In genomic region chr9:119342728-119343127, GRCm38 (mm10) we compare ENCODE assay signal across 12 mouse cellular contexts. TPM values are rescaled to one million over a fixed set of nuclear protein-coding genes. Genes with fewer than 3 reads are reported as not detected.
A peak's percentile ranks its signal among the peaks of the same experiment; 100 is the strongest.
DNase-seq lines count a peak whose midpoint lies in the region; ATAC-seq and TF ChIP-seq lines count a peak whose summit lies in the region.
"Had no signal": no experiment of that assay in that cellular context is flagged by ENCODE, and none has a peak within 500 bp of the region (broad histone marks: within the 10 kb centered on the region; RNA-seq: fewer than 3 reads in every experiment).

No protein-coding gene starts in this region.

- TF ChIP-seq CTCF in hindbrain, postnatal 0 days (IDR thresholded peaks at IDR 0.05; ENCODE audit: low read depth) = no peak

- H3K9me3 ChIP-seq in hindbrain, embryonic 15.5 days = no peaks in the 10 kb centered on the region
- no peaks in the 10 kb centered on the region for H3K9me3 ChIP-seq in hindbrain, postnatal 0 days (ENCODE audit: low read length)
- no peaks in the 10 kb centered on the region for H3K9me3 ChIP-seq in embryonic facial prominence, embryonic 10.5 days
- H3K9me3 ChIP-seq in midbrain, embryonic 14.5 days (ENCODE audit: control insufficient read depth, low read length) = no peaks in the 10 kb centered on the region
- H3K9me3 ChIP-seq: megakaryocyte, embryonic 14.5 days had no signal

- no peak overlapping the region for H3K27ac ChIP-seq in hindbrain, embryonic 15.5 days (replicated peaks)
- H3K27ac ChIP-seq in hindbrain, postnatal 0 days = no peak overlapping the region
- no peak overlapping the region for H3K27ac ChIP-seq in embryonic facial prominence, embryonic 10.5 days (replicated peaks)
- H3K27ac ChIP-seq in midbrain, embryonic 14.5 days (replicated peaks; ENCODE audit: low read depth, low read length) = no peak overlapping the region

- H3K36me3 ChIP-seq in hindbrain, embryonic 15.5 days = peaks cover 37% of the 10 kb centered on the region
- peaks cover 19% of the 10 kb centered on the region; the same call in 1 of the 2 replicates for H3K36me3 ChIP-seq in hindbrain, postnatal 0 days (ENCODE audit: insufficient read depth, low read length)
- peaks cover 52% of the 10 kb centered on the region for H3K36me3 ChIP-seq in embryonic facial prominence, embryonic 10.5 days (replicated peaks)
- H3K36me3 ChIP-seq in midbrain, embryonic 14.5 days (ENCODE audit: control insufficient read depth, insufficient read depth, low read length) = peaks cover 42% of the 10 kb centered on the region

- H3K9ac ChIP-seq in hindbrain, embryonic 15.5 days = no peak overlapping the region; the same call in 1 of the 2 replicates
- H3K9ac ChIP-seq in hindbrain, postnatal 0 days (replicated peaks; ENCODE audit: low read length) = no peak overlapping the region
- no peak overlapping the region for H3K9ac ChIP-seq in midbrain, embryonic 14.5 days (replicated peaks; ENCODE audit: low read length)

- H3K4me3 ChIP-seq in hindbrain, embryonic 15.5 days = peak overlapping the region; percentile 93; the same call in 1 of the 2 replicates
- no peak overlapping the region for H3K4me3 ChIP-seq in hindbrain, postnatal 0 days (ENCODE audit: low read length)
- peak overlapping the region; percentile 86; the same call in 1 of the 2 replicates for H3K4me3 ChIP-seq in embryonic facial prominence, embryonic 10.5 days
- no peak overlapping the region for H3K4me3 ChIP-seq in midbrain, embryonic 14.5 days (replicated peaks; ENCODE audit: low read depth, low read length)

- WGBS in hindbrain, embryonic 15.5 days = 92% methylated on average over 7 of the region's 7 CpGs
- WGBS in hindbrain, postnatal 0 days = 88% methylated on average over 7 of the region's 7 CpGs
- WGBS in embryonic facial prominence, embryonic 10.5 days = 87% methylated on average over 7 of the region's 7 CpGs
- 88% methylated on average over 7 of the region's 7 CpGs for WGBS in midbrain, embryonic 14.5 days

- H3K4me2 ChIP-seq in hindbrain, embryonic 15.5 days = peak overlapping the region; percentile 83; the same call in 1 of the 2 replicates
- H3K4me2 ChIP-seq in hindbrain, postnatal 0 days (ENCODE audit: low read depth, low read length) = no peak overlapping the region
- peak overlapping the region; percentile 79 for H3K4me2 ChIP-seq in midbrain, embryonic 14.5 days (ENCODE audit: low read length)

- H3K27me3 ChIP-seq in hindbrain, embryonic 15.5 days = 0 out of 2 replicates have a peak, but pooled peaks cover 4% of the 10 kb centered on the region
- H3K27me3 ChIP-seq in hindbrain, postnatal 0 days (ENCODE audit: insufficient read depth, low read length) = no peaks in the 10 kb centered on the region
- H3K27me3 ChIP-seq in embryonic facial prominence, embryonic 10.5 days (replicated peaks; ENCODE audit: low read depth, poor library complexity, severe bottlenecking) = peaks cover 18% of the 10 kb centered on the region
- peaks cover 5% of the 10 kb centered on the region for H3K27me3 ChIP-seq in midbrain, embryonic 14.5 days (ENCODE audit: control insufficient read depth, insufficient read depth, low read length)
- H3K27me3 ChIP-seq: megakaryocyte, embryonic 14.5 days had no signal

- H3K4me1 ChIP-seq in hindbrain, embryonic 15.5 days (replicated peaks) = peaks cover 33% of the 10 kb centered on the region
- peaks cover 13% of the 10 kb centered on the region for H3K4me1 ChIP-seq in hindbrain, postnatal 0 days (ENCODE audit: insufficient read depth, low read length)
- peaks cover 33% of the 10 kb centered on the region for H3K4me1 ChIP-seq in embryonic facial prominence, embryonic 10.5 days
- peaks cover 24% of the 10 kb centered on the region for H3K4me1 ChIP-seq in midbrain, embryonic 14.5 days (ENCODE audit: control insufficient read depth, insufficient read depth, low read length)

- DNase-seq in hindbrain, postnatal 0 days (ENCODE audit: low spot score) = no peak
- no peak for DNase-seq in embryonic facial prominence, embryonic 10.5 days (ENCODE audit: low spot score)
- peak; percentile 36 to 60 for DNase-seq in kidney, postnatal 25 days
- DNase-seq in midbrain, embryonic 14.5 days = no peak
- DNase-seq in frontal cortex, adult 2 months (ENCODE audit: extremely low spot score in 1 of 2, low spot score in 1 of 2) = no peak
- no peak for DNase-seq in frontal cortex, postnatal 36 days (ENCODE audit: low spot score in 2 of 2)
- DNase-seq in embryo, embryonic 9.5 days (ENCODE audit: extremely low spot score) = no peak
- DNase-seq: cerebellum, adult 11-12 months; heart, postnatal 14 days had no signal

- ATAC-seq in hindbrain, embryonic 15.5 days (ENCODE audit: low FRiP score, low read depth) = no peak
- no peak for ATAC-seq in hindbrain, postnatal 0 days
- no peak for ATAC-seq in midbrain, embryonic 14.5 days (ENCODE audit: low FRiP score, low TSS enrichment)

RNA-seq across cellular contexts. Expression of gene Myd88, which starts 1.5 kb away (rescaled TPM):
- 6.6 and 6.8 TPM in 2 replicates for polyA plus RNA-seq in hindbrain, embryonic 15.5 days (2015; fragmentation: Nextera tagmentation; extraction: Ambion mirVana)
- total RNA-seq in hindbrain, postnatal 0 days (2014; rRNA removed) = 3.8 and 3.9 TPM in 2 replicates
- 5.2 and 6.1 TPM in 2 replicates for polyA plus RNA-seq in hindbrain, postnatal 0 days (2015; fragmentation: Nextera tagmentation; extraction: Ambion mirVana)
- polyA plus RNA-seq in embryonic facial prominence, embryonic 10.5 days (2016; fragmentation: Nextera tagmentation; extraction: Ambion mirVana) = 8.3 and 9.9 TPM in 2 replicates
- 3.4 and 5.6 TPM in 2 replicates for polyA plus RNA-seq in midbrain, embryonic 14.5 days (2014; fragmentation: Nextera tagmentation; extraction: Ambion mirVana)
- polyA plus RNA-seq in frontal cortex, adult 2 months (2012; rRNA removed) = 5.2 and 5.5 TPM in 2 replicates

RNA-seq across cellular contexts. Expression of gene Acaa1a, which starts 3.3 kb away (rescaled TPM):
- 111 and 125 TPM in 2 replicates for polyA plus RNA-seq in hindbrain, embryonic 15.5 days (2015; fragmentation: Nextera tagmentation; extraction: Ambion mirVana)
- 158 and 180 TPM in 2 replicates for total RNA-seq in hindbrain, postnatal 0 days (2014; rRNA removed)
- 91.1 and 91.5 TPM in 2 replicates for polyA plus RNA-seq in hindbrain, postnatal 0 days (2015; fragmentation: Nextera tagmentation; extraction: Ambion mirVana)
- 75.2 and 76.8 TPM in 2 replicates for polyA plus RNA-seq in embryonic facial prominence, embryonic 10.5 days (2016; fragmentation: Nextera tagmentation; extraction: Ambion mirVana)
- polyA plus RNA-seq in midbrain, embryonic 14.5 days (2014; fragmentation: Nextera tagmentation; extraction: Ambion mirVana) = 85.4 and 92.0 TPM in 2 replicates
- polyA plus RNA-seq in frontal cortex, adult 2 months (2012; rRNA removed) = 132 and 141 TPM in 2 replicates

RNA-seq across cellular contexts. Expression of gene Xylb, which starts 14.5 kb away (rescaled TPM):
- polyA plus RNA-seq in hindbrain, embryonic 15.5 days (2015; fragmentation: Nextera tagmentation; extraction: Ambion mirVana) = 2.9 and 3.8 TPM in 2 replicates
- total RNA-seq in hindbrain, postnatal 0 days (2014; rRNA removed) = 2.8 and 4.5 TPM in 2 replicates
- 3.2 and 3.3 TPM in 2 replicates for polyA plus RNA-seq in hindbrain, postnatal 0 days (2015; fragmentation: Nextera tagmentation; extraction: Ambion mirVana)
- polyA plus RNA-seq in embryonic facial prominence, embryonic 10.5 days (2016; fragmentation: Nextera tagmentation; extraction: Ambion mirVana) = 9.3 and 9.8 TPM in 2 replicates
- 1.5 and 2.4 TPM in 2 replicates for polyA plus RNA-seq in midbrain, embryonic 14.5 days (2014; fragmentation: Nextera tagmentation; extraction: Ambion mirVana)
- 6.8 and 7.3 TPM in 2 replicates for polyA plus RNA-seq in frontal cortex, adult 2 months (2012; rRNA removed)

RNA-seq across cellular contexts. Expression of gene Oxsr1, which starts 20.5 kb away (rescaled TPM):
- 13.8 TPM in 2 replicates for polyA plus RNA-seq in hindbrain, embryonic 15.5 days (2015; fragmentation: Nextera tagmentation; extraction: Ambion mirVana)
- total RNA-seq in hindbrain, postnatal 0 days (2014; rRNA removed) = 39.6 and 41.0 TPM in 2 replicates
- 9.6 and 10.9 TPM in 2 replicates for polyA plus RNA-seq in hindbrain, postnatal 0 days (2015; fragmentation: Nextera tagmentation; extraction: Ambion mirVana)
- polyA plus RNA-seq in embryonic facial prominence, embryonic 10.5 days (2016; fragmentation: Nextera tagmentation; extraction: Ambion mirVana) = 12.1 and 12.3 TPM in 2 replicates
- 13.0 and 18.2 TPM in 2 replicates for polyA plus RNA-seq in midbrain, embryonic 14.5 days (2014; fragmentation: Nextera tagmentation; extraction: Ambion mirVana)
- 46.6 and 51.5 TPM in 2 replicates for polyA plus RNA-seq in frontal cortex, adult 2 months (2012; rRNA removed)

RNA-seq across cellular contexts. Expression of gene Slc22a14, which starts 22.6 kb away (rescaled TPM):
- polyA plus RNA-seq in hindbrain, embryonic 15.5 days (2015; fragmentation: Nextera tagmentation; extraction: Ambion mirVana) = 0.07 TPM in 1 of 2 replicates, not detected in the other
- not detected in 2 replicates for total RNA-seq in hindbrain, postnatal 0 days (2014; rRNA removed)
- polyA plus RNA-seq in hindbrain, postnatal 0 days (2015; fragmentation: Nextera tagmentation; extraction: Ambion mirVana) = 0.14 TPM in 1 of 2 replicates, not detected in the other
- polyA plus RNA-seq in embryonic facial prominence, embryonic 10.5 days (2016; fragmentation: Nextera tagmentation; extraction: Ambion mirVana) = not detected in 2 replicates
- polyA plus RNA-seq in midbrain, embryonic 14.5 days (2014; fragmentation: Nextera tagmentation; extraction: Ambion mirVana) = not detected in 2 replicates
- not detected in 2 replicates for polyA plus RNA-seq in frontal cortex, adult 2 months (2012; rRNA removed)
- total RNA-seq: layer of hippocampus, postnatal 10 days had no signal

Comparison
In these comparisons a context has a peak if more than half of its experiments do, and no peak if none do; other contexts are left out.
1. H3K4me3 ChIP-seq: peak in hindbrain, embryonic 15.5 days (single experiment) and embryonic facial prominence, embryonic 10.5 days (single experiment); none in hindbrain, postnatal 0 days (single experiment) and midbrain, embryonic 14.5 days (single experiment).
2. DNase-seq: peak in kidney, postnatal 25 days (2 of 2); none in hindbrain, postnatal 0 days (single experiment), embryonic facial prominence, embryonic 10.5 days (single experiment), midbrain, embryonic 14.5 days (single experiment), frontal cortex, adult 2 months (0 of 2), frontal cortex, postnatal 36 days (0 of 2) and embryo, embryonic 9.5 days (single experiment).